Mouse (Mus musculus) gastrocnemius, adult 2 months (tissue): Measurements from ENCODE around the gene Nbeal2. TPM values are rescaled to one million over a fixed set of nuclear protein-coding genes. Genes with fewer than 3 reads are reported as not detected.

Experiments used
- DNase-seq: peaks from one replicate; pipeline ENCODE4 v3.0.0; 2022
- H3K27ac ChIP-seq: fragments of 200-600 bp; 2 replicates; pipeline ENCODE4 v1.8.1; 2022; ENCODE audit warnings: mild to moderate bottlenecking
- H3K4me3 ChIP-seq: fragments of 200-600 bp; 2 replicates; pipeline ENCODE4 v1.8.1; 2022; ENCODE audit warnings: mild to moderate bottlenecking, moderate library complexity
- CTCF ChIP-seq: fragments of 200-600 bp; IDR thresholded peaks from 2 replicates; pipeline ENCODE4 v1.8.1; 2022; ENCODE audit warnings: antibody characterized with exemption, mild to moderate bottlenecking, moderate library complexity
- intact Hi-C: fragments of 180-260 bp; cut with DNase I; formaldehyde crosslinking; loops from one replicate; pipeline ENCODE4 v1.15.1; 2025
- long read RNA-seq, 2 experiments: library from polyadenylated mRNA; stranded (forward); transcript quantifications; one replicate each; pipeline ENCODE4 v2.0.0; 2021
- total RNA-seq, 2 experiments: library from RNA; stranded (reverse); gene quantifications; 2 replicates each; pipeline ENCODE4 v1.2.3; 2021

Nbeal2 gene
- total RNA-seq = 1 to 10 TPM; 4.7 to 5.0 TPM
- long read RNA-seq, experiment 1, full-length matches to known transcripts = 1 of 4 reads
- long read RNA-seq, experiment 1, partial matches to known transcripts = 2 of 4 reads
- long read RNA-seq, experiment 1, other reads (novel, unspliced or antisense) = 1 of 4 reads
- long read RNA-seq, experiment 2, full-length matches to known transcripts = 1 of 3 reads
- long read RNA-seq, experiment 2, partial matches to known transcripts = 1 of 3 reads
- long read RNA-seq, experiment 2, other reads (novel, unspliced or antisense) = 1 of 3 reads

DNA sequence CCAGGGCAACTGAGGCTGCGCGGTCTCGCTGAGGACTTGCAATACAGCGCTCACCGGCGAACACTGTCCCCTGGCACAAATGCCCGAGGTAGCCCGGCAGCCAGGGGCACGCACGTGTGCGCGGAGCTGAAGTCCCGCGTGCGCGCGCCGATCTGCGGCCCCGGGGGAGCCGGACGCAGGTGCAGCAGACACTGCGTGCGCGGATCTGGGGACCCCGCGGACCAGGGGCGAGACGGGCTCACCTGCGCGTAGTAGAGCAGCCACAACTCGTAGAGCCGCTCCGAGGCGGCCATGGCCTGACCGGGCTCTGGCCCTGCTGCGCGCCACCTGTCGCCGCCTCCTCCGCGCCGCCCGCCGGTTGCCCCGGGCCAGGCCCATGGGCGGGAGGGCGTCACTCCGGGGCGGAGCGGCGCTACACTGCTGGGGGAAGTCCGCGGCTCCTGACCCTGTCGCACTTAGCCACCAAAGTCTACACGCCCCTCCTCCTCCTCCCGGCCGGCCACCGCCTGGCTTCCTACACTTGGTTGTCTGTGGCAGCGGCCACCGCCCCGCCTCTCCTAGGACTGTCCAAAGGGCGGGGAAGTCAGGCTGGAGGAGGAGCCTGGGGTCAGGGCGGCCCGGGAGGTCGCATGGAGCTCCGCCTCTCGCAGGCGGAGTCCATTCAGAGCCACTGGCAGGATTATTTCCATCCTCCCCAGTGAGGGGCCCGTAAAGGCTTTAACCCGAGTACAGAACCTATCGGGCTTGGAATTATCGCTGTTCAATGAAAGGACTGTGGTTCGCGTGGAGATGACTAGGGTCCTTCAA, at the start of gene Nbeal2:
TSS of gene Nbeal2 (minus strand) at position 507 of the 807 bp plus-strand sequence.
- intact Hi-C loops = loop anchor here (5.0 kb wide), 2 partner anchors 33 to 53 kb away; no protein-coding TSS in a partner anchor
- Histone ChIP-seq H3K4me3 (peak within 1 kb of the TSS; percentile 86), H3K27ac (peak within 1 kb of the TSS; percentile 98)
- peak; percentile 97 for DNase-seq
- TF ChIP-seq CTCF = peak; percentile 11; the same call in 1 of the 2 replicates

GRCm38 (mm10) chr9:110702848-110703247, 48.9 kb upstream of the Nbeal2 start:
- intact Hi-C loops = no loop called here
- no peak for DNase-seq
- Histone ChIP-seq H3K27ac (no peak overlapping the region), H3K4me3 (no peak overlapping the region)
- no peak for TF ChIP-seq CTCF

DNA sequence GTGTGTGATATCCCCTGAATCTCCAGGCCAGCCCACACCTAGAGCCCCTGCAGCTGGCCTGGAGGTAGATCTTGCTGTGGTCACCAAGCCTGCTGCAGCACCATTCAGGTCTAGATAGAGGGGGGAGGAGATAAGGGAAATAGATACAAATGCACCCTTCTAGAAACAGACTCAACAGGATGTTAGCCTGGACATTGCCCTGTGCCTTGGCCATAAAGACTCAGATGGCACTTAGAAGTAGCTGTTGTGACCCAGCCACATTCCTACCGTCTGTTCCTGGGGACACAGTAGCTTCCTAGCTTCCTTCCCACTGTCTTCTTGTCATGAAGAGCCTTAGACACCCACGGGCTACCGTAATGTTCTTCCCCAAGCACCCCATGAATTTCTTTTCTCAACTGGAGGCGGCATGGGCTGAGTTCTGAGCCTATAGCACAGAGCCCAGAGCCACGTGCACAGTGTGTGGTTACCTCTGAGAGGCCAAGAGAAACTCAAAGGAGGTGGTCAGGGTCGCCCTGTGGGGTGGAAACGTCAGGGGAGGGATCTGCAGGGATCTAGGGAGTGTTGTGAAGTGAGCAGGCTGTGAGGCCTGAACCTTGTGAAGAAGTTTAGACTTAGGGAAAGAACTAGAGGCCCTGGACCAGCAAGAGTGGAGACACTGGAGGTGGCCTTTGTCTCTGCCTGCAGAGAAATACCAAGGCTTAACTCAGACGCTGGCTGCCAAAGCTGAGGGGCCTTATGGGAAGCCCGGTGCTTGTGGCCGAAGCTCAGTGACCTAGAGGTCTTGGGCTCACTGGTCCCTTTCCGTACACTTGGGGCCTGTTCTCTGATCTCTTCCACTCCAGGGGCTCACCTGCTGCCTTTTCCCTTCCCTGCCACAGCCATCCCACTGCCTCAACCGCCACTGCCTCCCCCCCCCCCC, 47.4 kb upstream of the Nbeal2 start:
- Histone ChIP-seq H3K27ac (no peak overlapping the region), H3K4me3 (no peak overlapping the region)
- TF ChIP-seq CTCF = no peak
- intact Hi-C loops = no loop called here
- DNase-seq = no peak

- intact Hi-C loops = no loop called here
- Histone ChIP-seq H3K27ac (no peak overlapping the region), H3K4me3 (no peak overlapping the region)
- no peak for TF ChIP-seq CTCF
- no peak for DNase-seq
Observed at GRCm38 (mm10) chr9:110699574-110699973, 45.6 kb upstream of the Nbeal2 start.

DNA sequence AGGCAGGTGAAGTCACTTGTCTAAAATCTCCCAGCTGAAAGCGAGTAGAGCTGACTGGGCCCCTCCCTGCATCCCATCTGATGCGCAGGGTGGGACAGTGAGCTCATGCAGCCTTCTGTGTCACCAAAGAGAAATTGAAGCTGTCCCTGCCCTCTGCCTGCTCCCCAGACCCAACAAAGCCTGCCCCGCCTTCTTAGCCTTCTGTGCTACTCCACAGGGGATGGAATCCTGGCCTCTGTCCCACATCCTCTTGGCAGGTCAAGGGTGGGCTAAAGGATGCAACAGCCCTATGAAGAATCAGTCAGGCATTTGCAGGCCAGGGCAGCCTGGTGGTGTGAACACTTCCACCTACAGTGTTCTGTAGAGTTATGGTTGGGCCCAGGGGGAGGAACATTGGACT, 43.5 kb upstream of the Nbeal2 start:
- intact Hi-C loops = no loop called here
- peak; percentile 57 for DNase-seq
- Histone ChIP-seq H3K4me3 (no peak overlapping the region), H3K27ac (peak overlapping the region; percentile 24; the same call in 1 of the 2 replicates)
- TF ChIP-seq CTCF = no peak

- H3K4me3 ChIP-seq = no peak overlapping the region
- no peak for DNase-seq
- no peak overlapping the region for H3K27ac ChIP-seq
- intact Hi-C loops = no loop called here
- TF ChIP-seq CTCF = no peak
Observed at GRCm38 (mm10) chr9:110696427-110696826, 42.5 kb upstream of the Nbeal2 start.

DNA sequence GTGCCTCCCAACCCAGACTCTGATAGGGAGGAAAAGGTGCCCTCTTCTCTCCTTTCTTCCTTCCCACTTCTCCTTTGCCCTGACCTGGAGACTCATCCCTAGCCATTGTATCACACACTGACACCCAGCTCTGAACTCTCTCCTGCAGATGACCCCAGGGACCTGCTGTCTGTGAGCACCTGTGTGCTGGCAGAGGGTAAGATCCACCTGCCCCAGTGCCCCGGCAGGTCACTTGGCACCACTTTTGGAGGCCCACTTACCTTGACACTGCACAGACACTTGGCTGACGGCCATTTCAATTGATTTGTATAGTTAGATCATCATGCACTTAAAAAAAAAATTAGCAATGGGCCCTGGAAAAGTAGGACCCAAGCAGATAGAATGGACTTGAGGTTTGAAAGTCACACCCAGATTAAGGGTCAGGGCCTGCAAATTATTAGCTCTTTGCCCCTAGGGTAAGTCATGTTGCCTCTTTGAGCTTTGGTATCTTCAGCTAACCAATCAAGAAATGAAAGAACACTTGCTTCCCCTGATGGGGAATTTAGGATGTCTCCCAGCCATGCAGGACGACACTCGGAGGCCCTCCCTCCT, 41.3 kb upstream of the Nbeal2 start:
- no peak overlapping the region for H3K4me3 ChIP-seq
- no peak for DNase-seq
- no peak overlapping the region for H3K27ac ChIP-seq
- intact Hi-C loops = no loop called here
- no peak for TF ChIP-seq CTCF

DNA sequence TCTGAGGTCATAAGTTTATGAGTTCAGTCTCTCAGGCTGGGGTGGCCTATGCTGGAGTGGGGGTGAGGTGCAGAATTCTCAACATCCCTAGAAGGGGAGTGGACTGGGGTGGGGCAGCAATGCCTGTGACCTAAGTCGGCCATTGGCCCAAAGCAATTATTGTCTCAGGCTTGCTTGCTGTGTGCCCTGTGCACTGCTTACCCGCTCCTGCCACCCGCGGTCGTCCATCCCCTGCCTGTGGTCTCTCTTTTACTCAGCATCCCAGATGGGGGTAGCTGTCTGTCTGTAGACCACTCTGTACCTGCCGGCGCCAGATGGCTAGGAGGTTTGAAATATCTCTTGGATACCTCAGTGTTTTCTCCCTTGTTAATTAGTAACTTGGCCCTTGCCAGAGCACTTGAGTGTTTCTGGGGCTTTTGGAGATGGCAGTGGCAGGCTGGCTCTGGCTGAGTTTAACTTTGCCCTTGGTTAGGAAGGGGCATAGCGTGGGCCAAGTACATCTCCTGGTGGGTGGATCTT, 35.4 kb upstream of the Nbeal2 start:
- no peak overlapping the region for H3K4me3 ChIP-seq
- no peak for TF ChIP-seq CTCF
- intact Hi-C loops = loop anchor here (5.0 kb wide), 1 partner anchor 37 kb away; the partner anchor contains the start of gene Nbeal2
- peak overlapping the region; percentile 38; the same call in 1 of the 2 replicates for H3K27ac ChIP-seq
- no peak for DNase-seq

GRCm38 (mm10) chr9:110687846-110688245, 33.9 kb upstream of the Nbeal2 start:
- intact Hi-C loops = loop anchor here (5.0 kb wide), 1 partner anchor 36 kb away; the partner anchor contains the start of gene Nbeal2
- Histone ChIP-seq H3K4me3 (no peak overlapping the region), H3K27ac (peak overlapping the region; percentile 84)
- no peak for TF ChIP-seq CTCF
- peak; percentile 75 for DNase-seq

DNA sequence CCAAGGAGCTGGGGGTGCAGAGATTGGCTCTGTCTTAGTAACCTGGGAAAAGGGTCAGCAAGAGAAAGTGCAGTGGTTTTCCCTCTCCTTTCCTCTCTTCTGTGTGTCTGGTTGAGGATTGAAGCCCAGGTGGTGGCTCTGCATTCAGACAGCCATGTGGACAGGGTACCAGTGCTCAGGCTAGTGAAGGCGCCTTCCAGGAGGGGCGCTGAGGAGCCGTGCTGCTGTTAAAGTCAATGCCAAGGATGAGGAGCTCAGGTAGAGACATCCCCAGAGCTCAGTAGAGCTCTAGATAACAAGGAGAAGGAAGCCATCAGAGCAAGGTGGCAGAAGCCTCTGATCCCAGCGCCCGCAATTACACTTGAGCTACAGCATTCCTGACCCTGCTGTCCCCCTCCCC, 33.1 kb upstream of the Nbeal2 start:
- intact Hi-C loops = loop anchor here (5.0 kb wide), 1 partner anchor 35 kb away; the partner anchor contains the start of gene Nbeal2
- TF ChIP-seq CTCF = no peak
- no peak overlapping the region for H3K4me3 ChIP-seq
- peak overlapping the region; percentile 84 for H3K27ac ChIP-seq
- no peak for DNase-seq

GRCm38 (mm10) chr9:110686472-110686871, 32.5 kb upstream of the Nbeal2 start:
- peak overlapping the region; percentile 84 for H3K27ac ChIP-seq
- TF ChIP-seq CTCF = no peak
- no peak overlapping the region for H3K4me3 ChIP-seq
- peak; percentile 55 for DNase-seq
- intact Hi-C loops = loop anchor here (5.0 kb wide), 1 partner anchor 34 kb away; the partner anchor contains the start of gene Nbeal2

DNA sequence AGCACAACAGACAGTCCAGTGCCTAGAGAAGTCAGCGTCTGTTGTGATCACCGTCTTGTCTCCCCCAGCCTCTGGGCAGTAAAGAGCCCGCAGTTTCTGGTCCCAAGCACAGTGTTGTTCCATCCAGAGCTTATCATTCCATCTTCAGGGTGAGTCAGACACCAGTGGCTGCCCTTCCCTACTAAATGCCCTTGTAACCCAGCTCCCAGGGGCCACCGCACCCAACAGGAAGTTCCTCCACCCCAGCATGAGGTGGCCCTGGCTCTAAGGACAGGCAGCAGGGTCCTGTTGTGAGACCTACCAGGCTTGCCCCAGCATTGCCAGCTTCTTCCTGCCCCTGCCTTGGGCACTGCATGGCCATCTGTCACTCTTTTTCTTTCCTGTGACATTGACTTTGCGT, 31.6 kb upstream of the Nbeal2 start:
- TF ChIP-seq CTCF = no peak
- intact Hi-C loops = loop anchor here (5.0 kb wide), 1 partner anchor 33 kb away; the partner anchor contains the start of gene Nbeal2
- DNase-seq = no peak
- H3K4me3 ChIP-seq = no peak overlapping the region
- H3K27ac ChIP-seq = peak overlapping the region; percentile 84
